In the genomic region with DNA sequence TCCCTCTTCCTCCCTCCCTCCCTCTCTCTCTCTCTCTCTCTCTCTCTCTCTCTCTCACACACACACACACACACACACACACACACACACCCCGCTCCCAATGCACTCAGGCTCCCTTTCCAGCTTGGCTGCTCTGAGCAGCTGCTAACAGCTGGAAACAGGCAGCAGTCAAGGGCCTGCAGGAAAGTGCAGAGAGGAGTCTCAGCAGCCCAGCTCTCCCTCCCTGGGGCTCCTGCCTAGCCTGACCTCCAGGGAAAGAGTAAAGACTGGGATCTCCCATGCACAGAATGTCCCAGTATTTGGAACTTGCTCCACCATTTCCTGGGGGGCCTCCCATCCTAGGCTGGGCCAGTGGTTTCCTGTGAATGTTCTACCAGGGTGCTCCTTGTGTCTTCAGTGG, we compare ENCODE assay signal across 23 mouse cellular contexts. TPM values are rescaled to one million over a fixed set of nuclear protein-coding genes. Genes with fewer than 3 reads are reported as not detected.
A peak's percentile ranks its signal among the peaks of the same experiment; 100 is the strongest.
DNase-seq lines count a peak whose midpoint lies in the region; ATAC-seq and TF ChIP-seq lines count a peak whose summit lies in the region.
"Had no signal": no experiment of that assay in that cellular context is flagged by ENCODE, and none has a peak within 500 bp of the region (broad histone marks: within the 10 kb centered on the region; RNA-seq: fewer than 3 reads in every experiment).

No protein-coding gene starts in this region.

- intact Hi-C loops in heart, adult 2 months (cut with DNase I): loop anchor here (5.0 kb wide), 2 partner anchors 112 to 392 kb away; no protein-coding TSS in a partner anchor

- DNase-seq in heart, adult 2 months: peak; percentile 34 to 37
- no peak for DNase-seq in heart, embryonic 10.5 days (ENCODE audit: low spot score)
- DNase-seq in kidney, postnatal 14 days: peak; percentile 46
- no peak for DNase-seq in heart, postnatal 0 days (ENCODE audit: low spot score)
- DNase-seq in T-cell, adult 2 months (ENCODE audit: low spot score): no peak
- DNase-seq in gastrocnemius, adult 8-10 months (ENCODE audit: low spot score in 2 of 2): no peak
- DNase-seq: adrenal gland, adult 2 months; cerebellum, postnatal 10 days; gastrocnemius, postnatal 10 days; layer of hippocampus, postnatal 36 days; right cerebral cortex, postnatal 25 days; thymus, adult 18-20 months had no signal

- H3K4me3 ChIP-seq in heart, adult 2 months: no peak overlapping the region
- H3K4me3 ChIP-seq in heart, embryonic 10.5 days: no peak overlapping the region
- no peak overlapping the region for H3K4me3 ChIP-seq in kidney, embryonic 15.5 days (replicated peaks)
- H3K4me3 ChIP-seq in heart, postnatal 0 days (ENCODE audit: low read depth, low read length): no peak overlapping the region
- H3K4me3 ChIP-seq in stomach, embryonic 14.5 days (ENCODE audit: low read depth, low read length): no peak overlapping the region
- H3K4me3 ChIP-seq: embryonic facial prominence, embryonic 15.5 days; forebrain, embryonic 10.5 days; hindbrain, embryonic 13.5 days; limb, embryonic 15.5 days; neural tube, embryonic 13.5 days had no signal

- H3K27me3 ChIP-seq in heart, adult 2 months (ENCODE audit: control insufficient read depth, insufficient read depth, low read length): no peaks in the 10 kb centered on the region
- H3K27me3 ChIP-seq in heart, embryonic 10.5 days (ENCODE audit: insufficient read depth, poor library complexity, severe bottlenecking): no peaks in the 10 kb centered on the region
- no peaks in the 10 kb centered on the region for H3K27me3 ChIP-seq in kidney, embryonic 15.5 days
- no peaks in the 10 kb centered on the region for H3K27me3 ChIP-seq in heart, postnatal 0 days (ENCODE audit: control insufficient read depth, insufficient read depth, low read length)
- H3K27me3 ChIP-seq in stomach, embryonic 14.5 days (ENCODE audit: control insufficient read depth, insufficient read depth, low read length): no peaks in the 10 kb centered on the region
- H3K27me3 ChIP-seq: CH12.LX; embryonic facial prominence, embryonic 15.5 days; hindbrain, embryonic 13.5 days; limb, embryonic 15.5 days; neural tube, embryonic 13.5 days had no signal

- H3K79me2 ChIP-seq in heart, adult 2 months (replicated peaks; ENCODE audit: control insufficient read depth, insufficient read depth, low read length): no peaks in the 10 kb centered on the region

- no peaks in the 10 kb centered on the region for H3K4me1 ChIP-seq in heart, adult 2 months (ENCODE audit: control insufficient read depth, insufficient read depth, low read length)
- H3K4me1 ChIP-seq in heart, embryonic 10.5 days: 0 out of 2 replicates have a peak, but pooled peaks cover 4% of the 10 kb centered on the region
- no peaks in the 10 kb centered on the region for H3K4me1 ChIP-seq in kidney, embryonic 15.5 days
- no peaks in the 10 kb centered on the region for H3K4me1 ChIP-seq in heart, postnatal 0 days (ENCODE audit: control insufficient read depth, insufficient read depth)
- no peaks in the 10 kb centered on the region for H3K4me1 ChIP-seq in stomach, embryonic 14.5 days (ENCODE audit: control insufficient read depth, insufficient read depth, low read length)
- H3K4me1 ChIP-seq: forebrain, embryonic 10.5 days; hindbrain, embryonic 13.5 days; limb, embryonic 15.5 days; neural tube, embryonic 13.5 days had no signal

- WGBS in heart, adult 2 months: 87% methylated on average over 1 of the region's 1 CpGs
- WGBS in heart, embryonic 10.5 days: 79% methylated on average over 1 of the region's 1 CpGs
- 50% methylated on average over 1 of the region's 1 CpGs for WGBS in kidney, embryonic 15.5 days
- WGBS in heart, postnatal 0 days: 67% methylated on average over 1 of the region's 1 CpGs
- WGBS in stomach, embryonic 14.5 days: 22% methylated on average over 1 of the region's 1 CpGs

- no peak overlapping the region for H3K27ac ChIP-seq in heart, adult 2 months
- H3K27ac ChIP-seq in heart, embryonic 10.5 days: no peak overlapping the region
- no peak overlapping the region for H3K27ac ChIP-seq in kidney, embryonic 15.5 days
- no peak overlapping the region for H3K27ac ChIP-seq in heart, postnatal 0 days (ENCODE audit: low read depth)
- H3K27ac ChIP-seq in stomach, embryonic 14.5 days (ENCODE audit: low read length): peak overlapping the region; percentile 48; the same call in 1 of the 2 replicates
- H3K27ac ChIP-seq: embryonic facial prominence, embryonic 15.5 days; forebrain, embryonic 10.5 days; hindbrain, embryonic 13.5 days; kidney, postnatal 0 days; limb, embryonic 15.5 days; macrophage; neural tube, embryonic 13.5 days had no signal

- no peak for TF ChIP-seq POLR2A in heart, adult 2 months (IDR thresholded peaks at IDR 0.05; ENCODE audit: insufficient read depth, low read depth, low read length)

- no peak for ATAC-seq in kidney, embryonic 15.5 days (replicated peaks; ENCODE audit: low FRiP score)
- ATAC-seq in heart, postnatal 0 days (ENCODE audit: insufficient read depth, low read depth): peak; percentile 57; the same call in 1 of the 2 replicates
- ATAC-seq in stomach, embryonic 14.5 days (ENCODE audit: insufficient number of reproducible peaks, insufficient read depth, low FRiP score, low read depth): peak; percentile 66; the same call in 1 of the 2 replicates

- no peaks in the 10 kb centered on the region for H3K36me3 ChIP-seq in heart, adult 2 months (ENCODE audit: control insufficient read depth, insufficient read depth, low read length)
- H3K36me3 ChIP-seq in heart, embryonic 10.5 days: no peaks in the 10 kb centered on the region
- no peaks in the 10 kb centered on the region; the same call in 1 of the 2 replicates for H3K36me3 ChIP-seq in kidney, embryonic 15.5 days
- H3K36me3 ChIP-seq in heart, postnatal 0 days (replicated peaks; ENCODE audit: control insufficient read depth, insufficient read depth, low read length): no peaks in the 10 kb centered on the region
- H3K36me3 ChIP-seq in stomach, embryonic 14.5 days (ENCODE audit: control insufficient read depth, insufficient read depth, low read length): no peaks in the 10 kb centered on the region
- H3K36me3 ChIP-seq: embryonic facial prominence, embryonic 15.5 days; limb, embryonic 15.5 days; neural tube, embryonic 13.5 days had no signal

- no peak for TF ChIP-seq EP300 in heart, adult 2 months (IDR thresholded peaks at IDR 0.05; ENCODE audit: insufficient read depth, low read depth, low read length)
- no peak for TF ChIP-seq EP300 in heart, postnatal 0 days (IDR thresholded peaks at IDR 0.05; ENCODE audit: low read depth)

- no peak for TF ChIP-seq CTCF in heart, adult 2 months (IDR thresholded peaks at IDR 0.05)
- TF ChIP-seq CTCF in heart, postnatal 0 days (IDR thresholded peaks at IDR 0.05; ENCODE audit: low read depth): no peak

- H3K4me2 ChIP-seq in kidney, embryonic 15.5 days: no peak overlapping the region
- no peak overlapping the region for H3K4me2 ChIP-seq in heart, postnatal 0 days (ENCODE audit: low read depth, low read length)
- H3K4me2 ChIP-seq in stomach, embryonic 14.5 days (replicated peaks; ENCODE audit: low read depth, low read length): no peak overlapping the region
- H3K4me2 ChIP-seq: embryonic facial prominence, embryonic 15.5 days; hindbrain, embryonic 13.5 days; limb, embryonic 15.5 days; midbrain, embryonic 11.5 days; neural tube, embryonic 13.5 days had no signal

- H3K9ac ChIP-seq in heart, adult 2 months (ENCODE audit: low read depth, low read length): no peak overlapping the region
- no peak overlapping the region for H3K9ac ChIP-seq in kidney, embryonic 15.5 days
- no peak overlapping the region for H3K9ac ChIP-seq in heart, postnatal 0 days (replicated peaks; ENCODE audit: low read depth, low read length)
- H3K9ac ChIP-seq in stomach, embryonic 14.5 days (replicated peaks; ENCODE audit: low read depth, low read length): no peak overlapping the region
- H3K9ac ChIP-seq: embryonic facial prominence, embryonic 15.5 days; hindbrain, embryonic 13.5 days; limb, embryonic 15.5 days; neural tube, embryonic 13.5 days had no signal

- H3K9me3 ChIP-seq in heart, embryonic 10.5 days: no peaks in the 10 kb centered on the region
- no peaks in the 10 kb centered on the region for H3K9me3 ChIP-seq in kidney, embryonic 15.5 days (replicated peaks)
- no peaks in the 10 kb centered on the region for H3K9me3 ChIP-seq in heart, postnatal 0 days (replicated peaks; ENCODE audit: control insufficient read depth, low read length)
- no peaks in the 10 kb centered on the region for H3K9me3 ChIP-seq in stomach, embryonic 14.5 days (ENCODE audit: control insufficient read depth, low read depth, low read length)
- H3K9me3 ChIP-seq: embryonic facial prominence, embryonic 15.5 days; forebrain, embryonic 10.5 days; hindbrain, embryonic 13.5 days; limb, embryonic 15.5 days; neural tube, embryonic 13.5 days had no signal

RNA-seq across cellular contexts. Expression of gene Dhx15, which starts 59.8 kb away (rescaled TPM):
- total RNA-seq in heart, adult 2 months (2021): 10 to 100 TPM; 54.1 to 54.8 TPM
- polyA plus RNA-seq in heart, adult 2 months (2012; rRNA removed): 24.0 and 51.3 TPM in 2 replicates
- polyA plus RNA-seq in heart, embryonic 10.5 days (2016; fragmentation: Nextera tagmentation; extraction: Ambion mirVana): 114 and 139 TPM in 2 replicates
- 177 and 182 TPM in 2 replicates for polyA plus RNA-seq in kidney, embryonic 15.5 days (2015; fragmentation: Nextera tagmentation; extraction: Ambion mirVana)
- 83.1 and 84.6 TPM in 2 replicates for total RNA-seq in heart, postnatal 0 days (2014; rRNA removed; ENCODE audit: low replicate concordance)
- 42.6 and 47.9 TPM in 2 replicates for polyA plus RNA-seq in heart, postnatal 0 days (2015; fragmentation: Nextera tagmentation; extraction: Ambion mirVana)
- 99.0 and 100 TPM in 2 replicates for polyA plus RNA-seq in stomach, embryonic 14.5 days (2014; fragmentation: Nextera tagmentation; extraction: Ambion mirVana)
- total RNA-seq in gastrocnemius, adult 8-10 months (2022): 10 to 100 TPM; 36.4 to 45.5 (median 40.1) TPM

Comparison
In these comparisons a context has a peak if more than half of its experiments do, and no peak if none do; other contexts are left out.
1. DNase-seq: peak in heart, adult 2 months (2 of 2) and kidney, postnatal 14 days (single experiment); none in heart, embryonic 10.5 days (single experiment), heart, postnatal 0 days (single experiment), T-cell, adult 2 months (single experiment) and gastrocnemius, adult 8-10 months (0 of 2).